Mouse (Mus musculus): ENCODE results near the gene Hist1h2bf. TPM values are rescaled to one million over a fixed set of nuclear protein-coding genes. Genes with fewer than 3 reads are reported as not detected.
"Not testable (repeated sequence)": the region's sequence is repeated elsewhere in the genome, so short reads cannot be mapped to it uniquely, and the experiment has no call there.

The Hist1h2bf gene
- polyA plus RNA-seq, 1 experiment from 2014 or later = 1.3 TPM

DNA sequence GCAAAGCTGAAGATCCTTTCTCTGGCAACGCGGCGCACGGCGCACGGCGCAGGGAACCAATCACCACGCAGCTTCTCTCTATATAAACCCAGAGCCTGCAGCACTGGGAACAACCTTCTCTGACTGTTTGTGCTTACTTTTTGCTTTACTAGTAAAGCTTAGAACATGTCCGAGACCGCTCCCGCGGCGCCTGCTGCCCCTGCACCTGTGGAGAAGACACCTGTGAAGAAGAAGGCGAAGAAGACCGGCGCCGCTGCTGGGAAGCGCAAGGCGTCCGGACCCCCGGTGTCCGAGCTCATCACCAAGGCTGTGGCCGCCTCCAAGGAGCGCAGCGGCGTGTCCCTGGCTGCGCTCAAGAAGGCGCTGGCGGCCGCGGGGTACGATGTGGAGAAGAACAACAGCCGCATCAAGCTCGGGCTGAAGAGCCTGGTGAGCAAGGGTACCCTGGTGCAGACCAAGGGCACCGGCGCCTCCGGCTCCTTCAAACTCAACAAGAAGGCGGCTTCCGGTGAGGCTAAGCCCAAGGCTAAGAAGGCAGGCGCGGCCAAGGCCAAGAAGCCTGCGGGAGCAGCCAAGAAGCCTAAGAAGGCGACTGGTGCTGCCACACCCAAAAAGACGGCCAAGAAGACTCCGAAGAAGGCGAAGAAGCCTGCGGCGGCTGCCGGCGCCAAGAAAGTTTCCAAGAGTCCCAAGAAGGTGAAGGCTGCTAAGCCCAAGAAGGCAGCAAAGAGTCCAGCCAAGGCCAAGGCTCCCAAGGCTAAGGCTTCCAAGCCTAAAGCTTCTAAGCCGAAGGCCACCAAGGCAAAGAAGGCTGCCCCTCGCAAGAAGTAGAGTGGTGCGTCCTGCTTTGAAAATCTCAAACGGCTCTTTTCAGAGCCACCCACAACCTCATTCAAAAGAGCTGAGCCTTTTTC lies 18.8 kb downstream of the Hist1h2bf start:
- H3K9me3 ChIP-seq (ENCODE audit: control insufficient read depth) = no peaks in the 10 kb centered on the region
- peak overlapping the region; percentile 46 for H3K4me3 ChIP-seq (ENCODE audit: low read depth, low read length)
- H3K27ac ChIP-seq (ENCODE audit: low read depth, low read length) = peak overlapping the region; percentile 85
- H3K4me1 ChIP-seq (replicated peaks; ENCODE audit: control insufficient read depth, insufficient read depth, low read length) = no peaks in the 10 kb centered on the region
- H3K27me3 ChIP-seq (replicated peaks; ENCODE audit: control insufficient read depth, insufficient read depth, low read length) = no peaks in the 10 kb centered on the region
- ATAC-seq = peak; percentile 79
- peak overlapping the region; percentile 78 for H3K4me2 ChIP-seq (replicated peaks; ENCODE audit: low read depth)
- H3K9ac ChIP-seq (ENCODE audit: low read depth, low read length) = peak overlapping the region; percentile 70
- WGBS = under 1% methylated on average over 53 of the region's 54 CpGs
- no peak for TF ChIP-seq CTCF (IDR thresholded peaks at IDR 0.05; ENCODE audit: low read depth)
- no peaks in the 10 kb centered on the region for H3K36me3 ChIP-seq (ENCODE audit: control insufficient read depth, insufficient read depth)

- peak overlapping the region; percentile 70; the same call in 1 of the 2 replicates for H3K9ac ChIP-seq (ENCODE audit: low read depth, low read length)
- TF ChIP-seq CTCF (IDR thresholded peaks at IDR 0.05; ENCODE audit: low read depth) = no peak
- H3K4me1 ChIP-seq (replicated peaks; ENCODE audit: control insufficient read depth, insufficient read depth, low read length) = no peaks in the 10 kb centered on the region
- no peaks in the 10 kb centered on the region for H3K27me3 ChIP-seq (replicated peaks; ENCODE audit: control insufficient read depth, insufficient read depth, low read length)
- ATAC-seq = no peak
- no peaks in the 10 kb centered on the region for H3K9me3 ChIP-seq (ENCODE audit: control insufficient read depth)
- peak overlapping the region; percentile 85 for H3K27ac ChIP-seq (ENCODE audit: low read depth, low read length)
- H3K4me3 ChIP-seq (ENCODE audit: low read depth, low read length) = peak overlapping the region; percentile 46; the same call in 1 of the 2 replicates
- no peaks in the 10 kb centered on the region for H3K36me3 ChIP-seq (ENCODE audit: control insufficient read depth, insufficient read depth)
- 14% methylated on average over 9 of the region's 9 CpGs for WGBS
- peak overlapping the region; percentile 78 for H3K4me2 ChIP-seq (replicated peaks; ENCODE audit: low read depth)
Observed at GRCm38 (mm10) chr13:23554393-23554792, 19.6 kb downstream of the Hist1h2bf start.

- Histone ChIP-seq H3K9me3 (ENCODE audit: control insufficient read depth) (no peaks in the 10 kb centered on the region), H3K9ac (ENCODE audit: low read depth, low read length) (no peak within 1 kb of the TSS), H3K4me1 (replicated peaks; ENCODE audit: control insufficient read depth, insufficient read depth, low read length) (no peaks in the 10 kb centered on the region), H3K27me3 (replicated peaks; ENCODE audit: control insufficient read depth, insufficient read depth, low read length) (no peaks in the 10 kb centered on the region), H3K4me2 (replicated peaks; ENCODE audit: low read depth) (peak within 1 kb of the TSS; percentile 78; the same call in 1 of the 2 replicates), H3K27ac (ENCODE audit: low read depth, low read length) (no peak within 1 kb of the TSS; the same call in 1 of the 2 replicates), H3K4me3 (ENCODE audit: low read depth, low read length) (no peak within 1 kb of the TSS), H3K36me3 (ENCODE audit: control insufficient read depth, insufficient read depth) (no peaks in the 10 kb centered on the region)
- TF ChIP-seq CTCF (IDR thresholded peaks at IDR 0.05; ENCODE audit: low read depth) = no peak
- no peak for ATAC-seq
Observed at GRCm38 (mm10) chr13:23552962-23553361, 21.0 kb downstream of the Hist1h2bf start, which contains the start of gene Hist1h1d. Gene Hist1h1d (plus strand): TSS chr13:23553262.

- peak overlapping the region; percentile 38; the same call in 1 of the 2 replicates for H3K4me3 ChIP-seq (ENCODE audit: low read depth, low read length)
- no peaks in the 10 kb centered on the region for H3K36me3 ChIP-seq (ENCODE audit: control insufficient read depth, insufficient read depth)
Observed at GRCm38 (mm10) chr13:23551931-23552914, 21.8 kb downstream of the Hist1h2bf start.

DNA sequence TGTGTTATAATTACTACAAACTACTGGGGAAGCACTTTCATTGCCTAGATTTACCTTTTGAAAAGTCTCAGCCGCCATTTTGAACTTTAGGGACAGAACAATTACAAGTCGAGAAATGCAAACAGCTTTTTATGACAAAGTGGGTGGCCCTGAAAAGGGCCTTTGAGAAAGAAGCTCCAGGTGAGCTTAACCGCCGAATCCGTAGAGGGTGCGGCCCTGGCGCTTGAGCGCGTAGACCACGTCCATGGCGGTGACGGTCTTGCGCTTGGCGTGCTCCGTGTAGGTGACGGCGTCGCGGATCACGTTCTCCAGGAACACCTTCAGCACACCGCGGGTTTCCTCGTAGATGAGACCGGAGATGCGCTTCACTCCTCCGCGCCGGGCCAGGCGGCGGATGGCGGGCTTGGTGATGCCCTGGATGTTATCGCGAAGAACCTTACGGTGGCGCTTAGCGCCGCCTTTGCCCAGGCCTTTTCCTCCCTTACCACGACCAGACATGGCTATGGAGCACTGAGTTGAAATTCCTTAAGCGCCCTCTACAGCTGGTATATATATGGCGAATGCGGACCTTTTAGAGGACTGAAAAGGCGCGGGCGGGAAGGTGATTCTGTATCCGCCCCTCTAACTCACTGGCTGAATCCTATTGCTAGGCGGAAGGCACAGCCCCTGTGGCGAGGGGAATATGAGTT lies 22.7 kb downstream of the Hist1h2bf start, which contains the start of gene Hist1h4f:
Hist1h4f (minus strand) TSS at position 503 of the 689 bp plus-strand sequence.
- H3K4me2 ChIP-seq (replicated peaks; ENCODE audit: low read depth) = peak within 1 kb of the TSS; percentile 64
- peak within 1 kb of the TSS; percentile 12; the same call in 1 of the 2 replicates for H3K9ac ChIP-seq (ENCODE audit: low read depth, low read length)
- H3K9me3 ChIP-seq (ENCODE audit: control insufficient read depth); H3K27me3 ChIP-seq (replicated peaks; ENCODE audit: control insufficient read depth, insufficient read depth, low read length); H3K36me3 ChIP-seq (ENCODE audit: control insufficient read depth, insufficient read depth); H3K4me1 ChIP-seq (replicated peaks; ENCODE audit: control insufficient read depth, insufficient read depth, low read length): not testable (repeated sequence)
- WGBS = under 1% methylated on average over 47 of the region's 47 CpGs
- TF ChIP-seq CTCF (IDR thresholded peaks at IDR 0.05; ENCODE audit: low read depth) = peak; percentile 72
- H3K27ac ChIP-seq (ENCODE audit: low read depth, low read length) = peak within 1 kb of the TSS; percentile 76
- peak within 1 kb of the TSS; percentile 38 for H3K4me3 ChIP-seq (ENCODE audit: low read depth, low read length)
- ATAC-seq = peak; percentile 69

More at GRCm38 (mm10) chr13:23551931-23552914, 21.8 kb downstream of the Hist1h2bf start:
- H3K4me2 ChIP-seq (replicated peaks; ENCODE audit: low read depth) = peak overlapping the region; percentile 64
- 49% methylated on average over 8 of the region's 8 CpGs for WGBS
- H3K27me3 ChIP-seq (replicated peaks; ENCODE audit: control insufficient read depth, insufficient read depth, low read length) = no peaks in the 10 kb centered on the region
- H3K9ac ChIP-seq (ENCODE audit: low read depth, low read length) = no peak overlapping the region
- ATAC-seq = no peak
- no peaks in the 10 kb centered on the region for H3K4me1 ChIP-seq (replicated peaks; ENCODE audit: control insufficient read depth, insufficient read depth, low read length)
- TF ChIP-seq CTCF (IDR thresholded peaks at IDR 0.05; ENCODE audit: low read depth) = no peak
- no peak overlapping the region for H3K27ac ChIP-seq (ENCODE audit: low read depth, low read length)
- no peaks in the 10 kb centered on the region for H3K9me3 ChIP-seq (ENCODE audit: control insufficient read depth)
